Mouse (Mus musculus): ENCODE data around the gene Fgfr2. TPM values are rescaled to one million over a fixed set of nuclear protein-coding genes. Genes with fewer than 3 reads are reported as not detected.

Fgfr2 gene
- total and polyA plus RNA-seq, 2 experiments from 2014 or later: 12.1 to 32.6 TPM

- H3K4me1 ChIP-seq (ENCODE audit: insufficient read depth, low read length): no peaks in the 10 kb centered on the region
Measured at GRCm38 (mm10) chr7:130797524-130797923, 2325.6 kb downstream of the Fgfr2 start.

DNA sequence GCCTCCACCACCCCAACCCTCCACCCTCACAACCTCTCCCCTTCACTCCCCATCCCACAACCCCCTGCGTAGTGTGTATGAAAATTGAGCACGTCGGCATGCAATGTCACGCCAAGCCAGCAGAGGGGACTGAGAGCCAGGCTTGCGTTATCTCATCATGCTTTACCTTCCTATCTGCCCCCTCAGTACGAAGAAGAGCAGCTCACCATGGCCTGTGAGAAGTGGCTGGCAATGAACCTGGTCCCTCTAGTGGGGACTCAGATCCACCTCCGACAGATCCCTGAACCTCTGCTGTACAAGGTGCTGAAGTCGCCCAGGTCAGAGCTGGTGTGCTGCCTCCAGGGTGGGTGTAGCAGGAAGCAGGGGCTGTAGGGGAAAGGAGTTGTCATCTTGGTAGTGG is 2326.4 kb downstream of the Fgfr2 start:
- Histone ChIP-seq H3K4me3 (ENCODE audit: low read depth, low read length) (no peak overlapping the region), H3K4me1 (ENCODE audit: insufficient read depth, low read length) (no peaks in the 10 kb centered on the region), H3K9me3 (ENCODE audit: low read length) (no peaks in the 10 kb centered on the region), H3K4me2 (ENCODE audit: low read depth, low read length, poor library complexity, severe bottlenecking) (no peak overlapping the region), H3K27ac (ENCODE audit: low read depth, low read length) (no peak overlapping the region), H3K27me3 (ENCODE audit: insufficient read depth, low read length) (no peaks in the 10 kb centered on the region), H3K9ac (replicated peaks; ENCODE audit: low read length, poor library complexity, severe bottlenecking) (no peak overlapping the region), H3K36me3 (ENCODE audit: insufficient read depth, low read length) (no peaks in the 10 kb centered on the region)
- DNase-seq (ENCODE audit: low spot score) (no peak), ATAC-seq (ENCODE audit: low FRiP score) (no peak)
- peak; percentile 39 for TF ChIP-seq CTCF (IDR thresholded peaks at IDR 0.05)
- 65% methylated on average over 8 of the region's 8 CpGs for WGBS

More at GRCm38 (mm10) chr7:130797524-130797923, 2325.6 kb downstream of the Fgfr2 start:
- ATAC-seq (ENCODE audit: low FRiP score): no peak
- Histone ChIP-seq H3K9ac (replicated peaks; ENCODE audit: low read length, poor library complexity, severe bottlenecking) (no peak overlapping the region), H3K4me3 (ENCODE audit: low read depth, low read length) (no peak overlapping the region), H3K27me3 (ENCODE audit: insufficient read depth, low read length) (no peaks in the 10 kb centered on the region), H3K36me3 (ENCODE audit: insufficient read depth, low read length) (no peaks in the 10 kb centered on the region), H3K27ac (ENCODE audit: low read depth, low read length) (no peak overlapping the region), H3K4me2 (ENCODE audit: low read depth, low read length, poor library complexity, severe bottlenecking) (no peak overlapping the region), H3K9me3 (ENCODE audit: low read length) (no peaks in the 10 kb centered on the region)
- WGBS: 94% methylated on average over 6 of the region's 6 CpGs
- no peak for TF ChIP-seq CTCF (IDR thresholded peaks at IDR 0.05)
- DNase-seq (ENCODE audit: low spot score): no peak

DNA sequence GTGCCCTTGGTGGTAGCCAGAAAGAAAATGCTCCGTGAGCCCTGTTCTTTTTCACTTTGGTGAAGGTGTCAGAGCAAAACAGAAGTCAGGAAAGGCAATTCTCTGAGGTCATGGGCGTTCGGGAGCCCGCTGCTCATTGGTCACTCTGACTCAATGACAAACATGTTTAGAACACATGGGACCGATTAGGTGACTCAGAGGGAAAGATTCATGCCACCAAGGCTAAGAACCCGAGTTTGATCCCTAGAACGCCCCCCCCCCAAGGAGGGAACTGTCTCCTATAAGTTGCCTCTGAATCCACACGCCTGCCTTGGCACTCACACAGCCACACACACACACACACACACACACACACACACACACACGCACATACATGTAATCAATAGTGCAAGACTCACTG is 2329.5 kb downstream of the Fgfr2 start:
- TF ChIP-seq CTCF (IDR thresholded peaks at IDR 0.05): no peak
- no peaks in the 10 kb centered on the region for H3K4me1 ChIP-seq (ENCODE audit: insufficient read depth, low read length)
- no peaks in the 10 kb centered on the region for H3K9me3 ChIP-seq (ENCODE audit: low read length)
- H3K36me3 ChIP-seq (ENCODE audit: insufficient read depth, low read length): no peaks in the 10 kb centered on the region
- no peaks in the 10 kb centered on the region for H3K27me3 ChIP-seq (ENCODE audit: insufficient read depth, low read length)
- H3K27ac ChIP-seq (ENCODE audit: low read depth, low read length): no peak overlapping the region
- no peak for DNase-seq (ENCODE audit: low spot score)
- H3K4me3 ChIP-seq (ENCODE audit: low read depth, low read length): no peak overlapping the region
- no peak for ATAC-seq (ENCODE audit: low FRiP score)
- WGBS: 88% methylated on average over 9 of the region's 9 CpGs
- H3K9ac ChIP-seq (replicated peaks; ENCODE audit: low read length, poor library complexity, severe bottlenecking): no peak overlapping the region
- H3K4me2 ChIP-seq (ENCODE audit: low read depth, low read length, poor library complexity, severe bottlenecking): no peak overlapping the region

- H3K4me3 ChIP-seq (ENCODE audit: low read depth, low read length): no peak overlapping the region
- ATAC-seq (ENCODE audit: low FRiP score): no peak
- no peaks in the 10 kb centered on the region for H3K36me3 ChIP-seq (ENCODE audit: insufficient read depth, low read length)
- no peak overlapping the region for H3K9ac ChIP-seq (replicated peaks; ENCODE audit: low read length, poor library complexity, severe bottlenecking)
- no peak for TF ChIP-seq CTCF (IDR thresholded peaks at IDR 0.05)
- WGBS: 85% methylated on average over 7 of the region's 7 CpGs
- no peak overlapping the region for H3K27ac ChIP-seq (ENCODE audit: low read depth, low read length)
- no peaks in the 10 kb centered on the region for H3K4me1 ChIP-seq (ENCODE audit: insufficient read depth, low read length)
- no peak overlapping the region for H3K4me2 ChIP-seq (ENCODE audit: low read depth, low read length, poor library complexity, severe bottlenecking)
- H3K27me3 ChIP-seq (ENCODE audit: insufficient read depth, low read length): no peaks in the 10 kb centered on the region
- no peak for DNase-seq (ENCODE audit: low spot score)
- H3K9me3 ChIP-seq (ENCODE audit: low read length): no peaks in the 10 kb centered on the region
Measured at GRCm38 (mm10) chr7:130789456-130789855, 2333.7 kb downstream of the Fgfr2 start.

DNA sequence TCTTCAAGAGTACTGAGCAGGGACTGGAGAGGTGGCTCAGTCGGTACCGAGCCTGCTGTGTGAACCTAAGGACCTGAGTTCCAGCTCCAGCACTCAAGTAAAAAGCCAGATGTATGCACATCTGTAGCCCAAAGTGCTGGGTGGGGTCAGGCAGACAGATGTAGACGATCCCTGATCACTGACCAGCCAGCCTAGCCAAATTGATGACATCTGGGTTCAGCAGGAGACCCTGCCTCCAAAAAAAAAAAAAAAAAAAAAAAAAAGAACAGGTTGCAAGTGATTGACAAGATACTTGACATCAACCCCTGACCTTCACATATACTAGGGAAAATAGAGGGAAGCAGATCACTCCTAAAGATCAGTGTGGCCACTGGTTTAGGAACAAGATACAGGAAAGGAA is 2334.2 kb downstream of the Fgfr2 start:
- H3K9me3 ChIP-seq (ENCODE audit: low read length): no peaks in the 10 kb centered on the region
- no peak for ATAC-seq (ENCODE audit: low FRiP score)
- no peak overlapping the region for H3K4me2 ChIP-seq (ENCODE audit: low read depth, low read length, poor library complexity, severe bottlenecking)
- H3K4me1 ChIP-seq (ENCODE audit: insufficient read depth, low read length): no peaks in the 10 kb centered on the region
- DNase-seq (ENCODE audit: low spot score): no peak
- H3K36me3 ChIP-seq (ENCODE audit: insufficient read depth, low read length): no peaks in the 10 kb centered on the region
- TF ChIP-seq CTCF (IDR thresholded peaks at IDR 0.05): no peak
- no peaks in the 10 kb centered on the region for H3K27me3 ChIP-seq (ENCODE audit: insufficient read depth, low read length)
- no peak overlapping the region for H3K4me3 ChIP-seq (ENCODE audit: low read depth, low read length)
- 81% methylated on average over 3 of the region's 3 CpGs for WGBS
- no peak overlapping the region for H3K27ac ChIP-seq (ENCODE audit: low read depth, low read length)
- H3K9ac ChIP-seq (replicated peaks; ENCODE audit: low read length, poor library complexity, severe bottlenecking): no peak overlapping the region

GRCm38 (mm10) chr7:130787537-130787936 is 2335.6 kb downstream of the Fgfr2 start:
- Histone ChIP-seq H3K9ac (replicated peaks; ENCODE audit: low read length, poor library complexity, severe bottlenecking) (no peak overlapping the region), H3K4me1 (ENCODE audit: insufficient read depth, low read length) (no peaks in the 10 kb centered on the region), H3K27me3 (ENCODE audit: insufficient read depth, low read length) (no peaks in the 10 kb centered on the region), H3K4me3 (ENCODE audit: low read depth, low read length) (no peak overlapping the region), H3K36me3 (ENCODE audit: insufficient read depth, low read length) (no peaks in the 10 kb centered on the region), H3K4me2 (ENCODE audit: low read depth, low read length, poor library complexity, severe bottlenecking) (no peak overlapping the region), H3K9me3 (ENCODE audit: low read length) (no peaks in the 10 kb centered on the region), H3K27ac (ENCODE audit: low read depth, low read length) (no peak overlapping the region)
- DNase-seq (ENCODE audit: low spot score) (no peak), ATAC-seq (ENCODE audit: low FRiP score) (no peak)
- no peak for TF ChIP-seq CTCF (IDR thresholded peaks at IDR 0.05)
- 94% methylated on average over 4 of the region's 4 CpGs for WGBS

All from midbrain, postnatal 0 days (tissue).